Mouse (Mus musculus) frontal cortex, postnatal 14 days (tissue): Measurements from ENCODE around the gene Ldha.
"Not testable (repeated sequence)": the region's sequence is repeated elsewhere in the genome, so short reads cannot be mapped to it uniquely, and the experiment has no call there.

Experiments
- DNase-seq, 2 experiments: peaks; one replicate each; pipeline ENCODE4 v3.0.0; 2022; ENCODE audit warnings: low spot score in 2 of 2

Ldha gene

DNA sequence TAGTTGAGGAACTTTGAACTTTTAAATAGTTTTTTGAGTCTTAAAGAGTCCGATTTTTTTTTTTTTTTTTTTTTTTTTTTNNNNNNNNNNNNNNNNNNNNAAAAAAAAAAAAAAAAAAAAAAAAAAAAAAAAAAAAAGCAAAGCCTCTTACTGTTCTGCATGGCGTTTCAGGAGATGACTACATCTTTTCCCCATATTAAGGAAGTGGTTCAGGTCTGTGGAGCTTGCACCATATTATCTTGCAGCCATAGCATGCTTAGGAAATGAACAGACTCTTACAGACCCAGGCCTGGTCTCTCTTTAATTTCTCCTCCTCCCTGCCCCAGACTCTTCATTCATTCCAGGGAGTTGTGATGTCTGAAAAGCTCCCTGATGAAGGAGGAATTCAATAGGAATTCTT lies 39.7 kb downstream of the Ldha start:
- no peak for DNase-seq

GRCm38 (mm10) chr7:46881941-46882340 lies 40.7 kb downstream of the Ldha start:
- not testable (repeated sequence) for DNase-seq

- DNase-seq: no peak
Observed at GRCm38 (mm10) chr7:46883304-46883703, 42.0 kb downstream of the Ldha start.

DNA sequence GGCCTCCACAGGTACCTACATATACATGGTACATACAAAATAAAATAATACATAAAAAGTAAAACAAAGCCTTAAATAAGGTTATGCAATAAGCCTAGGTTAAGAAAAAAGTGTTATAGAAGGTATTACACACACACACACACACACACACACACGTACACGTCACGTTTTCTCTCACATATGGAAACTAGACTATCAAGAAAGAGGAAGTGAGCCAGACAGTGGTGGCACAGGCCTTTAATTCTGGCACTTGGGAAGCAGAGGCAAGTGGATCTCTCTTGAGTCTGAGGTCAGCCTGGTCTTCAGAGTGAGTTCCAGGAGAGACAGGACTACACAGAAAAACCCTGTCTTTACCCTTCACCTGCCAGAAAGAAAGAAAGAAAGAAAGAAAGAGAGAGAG lies 54.2 kb downstream of the Ldha start:
- DNase-seq: no peak

DNA sequence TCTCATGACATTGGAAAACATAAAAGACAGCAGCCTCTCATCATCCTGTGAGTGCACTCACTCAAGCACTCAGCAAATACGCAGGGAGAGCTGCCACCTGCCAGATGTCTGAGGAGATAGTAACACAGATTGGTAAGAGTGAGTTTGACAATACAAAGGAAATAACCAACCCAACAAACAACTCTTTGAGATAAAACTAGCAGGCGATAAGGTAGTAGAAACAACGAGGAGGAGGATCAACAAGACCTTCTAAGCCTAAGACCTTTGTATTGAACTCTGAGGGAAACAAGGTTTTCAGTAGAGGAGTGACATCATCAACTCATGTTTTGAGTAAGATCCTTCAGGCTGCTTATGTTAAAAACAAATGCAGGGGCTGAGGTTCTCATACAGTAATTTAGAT lies 58.1 kb downstream of the Ldha start:
- DNase-seq: no peak
